Mouse (Mus musculus) bone marrow, adult 2 months (tissue): Measurements from ENCODE around the gene Aco2. TPM values are rescaled to one million over a fixed set of nuclear protein-coding genes. Genes with fewer than 3 reads are reported as not detected.
A peak's percentile ranks its signal among the peaks of the same experiment; 100 is the strongest.

Experiments used
- H3K27ac ChIP-seq: fragments of 200-500 bp; 2 replicates; pipeline ENCODE4 v1.5.1; 2012; ENCODE audit warnings: low read depth, mild to moderate bottlenecking, control low read depth, inconsistent platforms, low read length; ENCODE audit not compliant: control insufficient read depth, poor library complexity, insufficient read depth
- H3K4me1 ChIP-seq: fragments of 200-500 bp; 2 replicates; pipeline ENCODE4 v1.6.1; 2011; ENCODE audit warnings: low read length; ENCODE audit not compliant: control insufficient read depth, insufficient read depth
- H3K4me3 ChIP-seq: fragments of 200-500 bp; replicated peaks from 2 replicates; pipeline ENCODE3; 2011; ENCODE audit warnings: mild to moderate bottlenecking, low read depth, low read length, control low read depth; ENCODE audit not compliant: control insufficient read depth
- CTCF ChIP-seq: fragments of 200-500 bp; IDR thresholded peaks from 2 replicates; pipeline ENCODE4 v1.5.1; 2011; ENCODE audit warnings: low read length, control low read depth; ENCODE audit not compliant: control insufficient read depth, insufficient read depth
- POLR2A ChIP-seq: fragments of 200-500 bp; IDR thresholded peaks from 2 replicates; pipeline ENCODE4 v1.6.1; 2011; ENCODE audit warnings: low read depth, mild to moderate bottlenecking, control low read depth, low read length, borderline replicate concordance; ENCODE audit not compliant: control insufficient read depth
- WGBS: fragments of 180-500 bp; shearing (Covaris S2); methylation state at CpG from one replicate; pipeline ENCODE4 v1.1.7; 2018; 5-methylcytosine and 5-hydroxymethylcytosine counted together
- polyA plus RNA-seq: library from polyadenylated mRNA; stranded (reverse); fragments of >200 nt; gene quantifications from 2 replicates; pipeline ENCODE4 v1.2.4, GENCODE M21; 2011; ENCODE audit warnings: low replicate concordance; ENCODE audit not compliant: missing spikeins, insufficient read depth, insufficient read length

Aco2 gene
- polyA plus RNA-seq, 1 experiment, result 71.1 TPM

GRCm38 (mm10) chr15:81839634-81840033 lies 32.5 kb upstream of the Aco2 start:
- TF ChIP-seq CTCF, result no peak
- TF ChIP-seq POLR2A, result no peak
- Histone ChIP-seq H3K4me1 (no peaks in the 10 kb centered on the region), H3K4me3 (no peak overlapping the region), H3K27ac (no peak overlapping the region)
- WGBS, result 57% methylated on average over 5 of the region's 5 CpGs

GRCm38 (mm10) chr15:81840306-81840705 lies 31.8 kb upstream of the Aco2 start:
- no peak overlapping the region for H3K4me3 ChIP-seq
- no peaks in the 10 kb centered on the region for H3K4me1 ChIP-seq
- H3K27ac ChIP-seq, result no peak overlapping the region
- WGBS, result 91% methylated on average over 7 of the region's 7 CpGs
- TF ChIP-seq POLR2A (no peak), CTCF (no peak)

DNA sequence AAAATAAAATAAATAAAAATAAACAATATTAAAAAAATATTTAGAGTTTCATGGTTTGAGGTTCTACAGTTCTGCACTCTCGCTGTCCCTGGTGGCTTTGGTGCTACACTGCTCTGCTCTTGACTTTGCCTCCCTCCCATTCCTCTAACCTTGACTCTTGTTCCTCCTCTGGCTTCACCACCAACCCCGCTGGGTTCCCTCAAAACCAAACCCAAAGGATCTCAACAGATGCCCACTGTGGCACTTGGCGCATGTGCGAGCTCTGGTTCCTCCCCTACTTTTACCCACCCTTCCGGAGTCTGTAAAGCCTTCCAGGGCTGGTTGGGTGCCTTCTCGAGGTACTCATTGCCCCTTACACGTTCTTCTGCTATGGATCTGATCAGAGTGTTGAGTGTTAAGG lies 29.8 kb upstream of the Aco2 start:
- H3K4me1 ChIP-seq, result no peaks in the 10 kb centered on the region
- WGBS, result 42% methylated on average over 7 of the region's 7 CpGs
- H3K4me3 ChIP-seq, result no peak overlapping the region
- no peak overlapping the region for H3K27ac ChIP-seq
- TF ChIP-seq CTCF (no peak), POLR2A (no peak)

- 74% methylated on average over 5 of the region's 5 CpGs for WGBS
- H3K27ac ChIP-seq, result no peak overlapping the region
- H3K4me1 ChIP-seq, result no peaks in the 10 kb centered on the region
- H3K4me3 ChIP-seq, result no peak overlapping the region
- TF ChIP-seq CTCF, result no peak
- TF ChIP-seq POLR2A, result no peak
Observed at GRCm38 (mm10) chr15:81845033-81845625, 27.0 kb upstream of the Aco2 start.

- H3K4me1 ChIP-seq, result no peaks in the 10 kb centered on the region
- WGBS, result 43% methylated on average over 4 of the region's 4 CpGs
- TF ChIP-seq CTCF, result no peak
- TF ChIP-seq POLR2A, result no peak
- H3K27ac ChIP-seq, result peak overlapping the region; percentile 4; the same call in 1 of the 2 replicates
- no peak overlapping the region for H3K4me3 ChIP-seq
Observed at GRCm38 (mm10) chr15:81845724-81846123, 26.4 kb upstream of the Aco2 start.

- TF ChIP-seq POLR2A (no peak), CTCF (no peak)
- Histone ChIP-seq H3K4me3 (no peak overlapping the region), H3K4me1 (no peaks in the 10 kb centered on the region), H3K27ac (no peak overlapping the region)
- WGBS, result 90% methylated on average over 9 of the region's 9 CpGs
Observed at GRCm38 (mm10) chr15:81846755-81847154, 25.4 kb upstream of the Aco2 start.

DNA sequence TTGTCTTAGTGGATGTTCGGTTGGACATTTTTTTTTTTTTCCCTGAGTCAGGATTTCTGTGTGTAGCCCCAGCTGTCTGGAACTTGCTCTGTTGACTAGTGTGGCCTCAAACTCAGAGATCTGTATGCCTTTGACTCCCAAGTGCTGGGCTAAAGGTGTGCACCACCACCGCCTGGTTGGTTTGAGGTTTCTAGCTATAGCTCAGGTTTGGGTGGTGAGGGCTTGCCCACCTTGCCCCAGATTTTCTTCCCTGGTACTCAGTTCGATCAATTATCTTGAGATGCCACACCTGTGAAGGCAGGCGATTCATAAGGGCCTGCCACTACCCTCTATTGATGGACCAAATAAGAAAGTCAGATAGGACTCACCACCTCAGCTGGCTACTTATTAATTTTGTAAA lies 24.9 kb upstream of the Aco2 start:
- Histone ChIP-seq H3K27ac (no peak overlapping the region), H3K4me1 (no peaks in the 10 kb centered on the region), H3K4me3 (no peak overlapping the region)
- 84% methylated on average over 4 of the region's 4 CpGs for WGBS
- TF ChIP-seq CTCF, result no peak
- no peak for TF ChIP-seq POLR2A

- H3K4me1 ChIP-seq, result no peaks in the 10 kb centered on the region
- TF ChIP-seq POLR2A (no peak), CTCF (no peak)
- WGBS, result 88% methylated on average over 5 of the region's 5 CpGs
Observed at GRCm38 (mm10) chr15:81847861-81848260, 24.2 kb upstream of the Aco2 start.

GRCm38 (mm10) chr15:81848301-81848700 lies 23.8 kb upstream of the Aco2 start:
- Histone ChIP-seq H3K4me3 (no peak overlapping the region), H3K27ac (no peak overlapping the region), H3K4me1 (no peaks in the 10 kb centered on the region)
- WGBS, result 19% methylated on average over 7 of the region's 7 CpGs
- TF ChIP-seq POLR2A, result no peak
- TF ChIP-seq CTCF, result peak; percentile 72

More at GRCm38 (mm10) chr15:81847861-81848260, 24.2 kb upstream of the Aco2 start:
- Histone ChIP-seq H3K4me3 (no peak overlapping the region), H3K27ac (no peak overlapping the region)
